Mouse (Mus musculus) thymus, adult 18-20 months (tissue): ENCODE results near the gene Ppih.

Source experiments
- DNase-seq, 2 experiments: peaks; one replicate each; pipeline ENCODE4 v3.0.0; 2022; ENCODE audit warnings: mixed read lengths in 2 of 2

The Ppih gene

GRCm38 (mm10) chr4:119320131-119320830 lies at the start of gene Ppih:
Gene Ppih, minus strand, starts transcription at chr4:119320546.
- DNase-seq = peak; percentile 88 to 92

- DNase-seq = no peak
Measured at GRCm38 (mm10) chr4:119369460-119369859, 49.1 kb upstream of the Ppih start.

- no peak for DNase-seq
Measured at GRCm38 (mm10) chr4:119366758-119367526, 46.6 kb upstream of the Ppih start.

- no peak for DNase-seq
Measured at GRCm38 (mm10) chr4:119362231-119362630, 41.9 kb upstream of the Ppih start.

GRCm38 (mm10) chr4:119359196-119359971 lies 39.0 kb upstream of the Ppih start:
- DNase-seq = peak; percentile 9 to 22

GRCm38 (mm10) chr4:119345508-119345907 lies 25.2 kb upstream of the Ppih start:
- no peak for DNase-seq

GRCm38 (mm10) chr4:119338861-119339361 lies 18.6 kb upstream of the Ppih start:
- no peak for DNase-seq

- no peak for DNase-seq
Measured at GRCm38 (mm10) chr4:119338422-119338821, 18.1 kb upstream of the Ppih start.

- DNase-seq = no peak
Measured at GRCm38 (mm10) chr4:119333487-119333886, 13.1 kb upstream of the Ppih start.

GRCm38 (mm10) chr4:119320896-119321550 lies 677 bp upstream of the Ppih start:
- peak; percentile 7 to 15 for DNase-seq

- no peak for DNase-seq
Measured at GRCm38 (mm10) chr4:119313756-119314155, 6.6 kb downstream of the Ppih start.

GRCm38 (mm10) chr4:119305418-119305817 lies 14.9 kb downstream of the Ppih start:
- DNase-seq = no peak

- no peak for DNase-seq
Measured at GRCm38 (mm10) chr4:119303291-119303690, 17.1 kb downstream of the Ppih start.

GRCm38 (mm10) chr4:119301777-119302176 lies 18.6 kb downstream of the Ppih start:
- no peak for DNase-seq

- no peak for DNase-seq
Measured at GRCm38 (mm10) chr4:119300761-119301160, 19.6 kb downstream of the Ppih start.

GRCm38 (mm10) chr4:119297361-119297760 lies 23.0 kb downstream of the Ppih start:
- no peak for DNase-seq

- DNase-seq = no peak
Measured at GRCm38 (mm10) chr4:119295134-119295453, 25.3 kb downstream of the Ppih start.

- DNase-seq = peak; percentile 97 to 98
Measured at GRCm38 (mm10) chr4:119294415-119295133, 25.8 kb downstream of the Ppih start, which contains the start of gene Ybx1. Gene Ybx1, minus strand, starts transcription at chr4:119294604.

- DNase-seq = peak; percentile 15 to 23
Measured at GRCm38 (mm10) chr4:119293574-119294258, 26.6 kb downstream of the Ppih start.

- peak; percentile 17 to 24 for DNase-seq
Measured at GRCm38 (mm10) chr4:119292771-119293573, 27.4 kb downstream of the Ppih start.
